Mouse (Mus musculus): Measurements from ENCODE around the gene Rbpjl.

- TF ChIP-seq CTCF (IDR thresholded peaks at IDR 0.05; ENCODE audit: extremely low read depth, insufficient read depth, low read length) (no peak), POLR2A (IDR thresholded peaks at IDR 0.05; ENCODE audit: extremely low read depth, insufficient read depth, low read length) (no peak)
These were observed 41.8 kb upstream of the Rbpjl start for GRCm38 (mm10) chr2:164360974-164361657.
